Mouse (Mus musculus) MEL (cell line): ENCODE results near the gene Gnb1l.

ENCODE experiments used
- CTCF ChIP-seq, 3 experiments: IDR thresholded peaks in 2 of 3; conservative IDR thresholded peaks in 1 of 3; 2 replicates each; pipeline ENCODE4 v1.5.1; 2011 to 2012; ENCODE audit warnings: low read length in 3 of 3, low read depth in 2 of 3, mild to moderate bottlenecking in 2 of 3, improper control_type of control experiment in 1 of 3, inconsistent platforms in 1 of 3, mixed read lengths in 1 of 3, moderate library complexity in 1 of 3; ENCODE audit not compliant: control insufficient read depth in 1 of 3, insufficient read depth in 1 of 3, poor library complexity in 1 of 3, severe bottlenecking in 1 of 3
- E2F4 ChIP-seq: IDR thresholded peaks from 2 replicates; pipeline ENCODE4 v1.6.1; 2011; ENCODE audit warnings: low read depth, low read length, improper control_type of control experiment, borderline replicate concordance
- GATA1 ChIP-seq: IDR thresholded peaks from 2 replicates; pipeline ENCODE4 v1.6.1; 2011; ENCODE audit warnings: low read depth, low read length, improper control_type of control experiment
- MAFK ChIP-seq: IDR thresholded peaks from 2 replicates; pipeline ENCODE4 v1.6.1; 2011; ENCODE audit warnings: low read depth, mild to moderate bottlenecking, low read length, improper control_type of control experiment, borderline replicate concordance
- POLR2A ChIP-seq, 2 experiments: IDR thresholded peaks; 2 replicates each; pipeline ENCODE4 v1.6.1; 2011 to 2012; ENCODE audit warnings: low read length in 2 of 2, mild to moderate bottlenecking in 2 of 2, control low read depth in 1 of 2, improper control_type of control experiment in 1 of 2, low read depth in 1 of 2, moderate library complexity in 1 of 2; ENCODE audit not compliant: control insufficient read depth in 1 of 2, insufficient read depth in 1 of 2, poor library complexity in 1 of 2
- TCF12 ChIP-seq: IDR thresholded peaks from 2 replicates; pipeline ENCODE4 v1.6.1; 2014; ENCODE audit warnings: low read depth, mild to moderate bottlenecking, inconsistent platforms, low read length, improper control_type of control experiment, moderate library complexity

- TF ChIP-seq POLR2A (IDR thresholded peaks at IDR 0.05; ENCODE audit: control insufficient read depth in 1 of 2, insufficient read depth in 1 of 2, low read depth in 1 of 2, low read length in 2 of 2, poor library complexity in 1 of 2): no peak
- TF ChIP-seq GATA1: no peak
- no peak for TF ChIP-seq TCF12
- TF ChIP-seq CTCF (IDR thresholded peaks at IDR 0.05 in 2 of 3, conservative IDR thresholded peaks at IDR 0.05 in 1 of 3; ENCODE audit: control insufficient read depth in 1 of 3, insufficient read depth in 1 of 3, low read depth in 2 of 3, low read length in 3 of 3, poor library complexity in 1 of 3, severe bottlenecking in 1 of 3): no peak
- TF ChIP-seq MAFK: no peak
- TF ChIP-seq E2F4: no peak
Observed at GRCm38 (mm10) chr16:18455407-18455806, 43.1 kb upstream of the Gnb1l start.
